Mouse (Mus musculus) liver, postnatal 0 days (tissue): ENCODE results near the gene Hoxd3.

Source experiments
- CTCF ChIP-seq: sonication (generic); IDR thresholded peaks from 2 replicates; pipeline ENCODE4 v1.5.1; 2016; ENCODE audit warnings: antibody characterized with exemption, low read depth
- EP300 ChIP-seq: IDR thresholded peaks from 2 replicates; pipeline ENCODE4 v1.6.1; 2016; ENCODE audit warnings: antibody characterized with exemption, low read depth, mild to moderate bottlenecking

DNA sequence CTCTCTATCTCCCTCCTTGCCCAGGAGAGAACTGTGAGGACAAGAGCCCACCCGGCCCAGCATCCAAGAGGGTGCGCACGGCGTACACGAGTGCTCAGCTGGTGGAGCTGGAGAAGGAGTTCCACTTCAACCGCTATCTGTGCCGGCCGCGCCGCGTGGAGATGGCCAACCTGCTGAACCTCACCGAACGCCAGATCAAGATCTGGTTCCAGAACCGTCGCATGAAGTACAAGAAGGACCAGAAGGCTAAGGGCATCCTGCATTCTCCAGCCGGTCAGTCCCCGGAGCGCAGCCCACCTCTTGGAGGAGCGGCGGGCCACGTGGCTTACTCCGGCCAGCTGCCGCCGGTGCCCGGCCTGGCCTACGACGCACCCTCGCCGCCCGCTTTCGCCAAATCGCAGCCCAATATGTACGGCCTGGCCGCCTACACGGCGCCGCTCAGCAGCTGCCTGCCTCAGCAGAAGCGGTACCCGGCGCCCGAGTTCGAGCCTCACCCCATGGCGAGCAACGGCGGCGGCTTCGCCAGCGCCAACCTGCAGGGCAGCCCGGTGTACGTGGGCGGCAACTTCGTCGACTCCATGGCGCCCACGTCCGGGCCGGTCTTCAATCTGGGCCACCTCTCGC is 34.7 kb downstream of the Hoxd3 start:
- TF ChIP-seq CTCF (no peak), EP300 (no peak)
